Mouse (Mus musculus) mesoderm, embryonic 11.5 days (tissue): ENCODE data around the gene Eogt.
A peak's percentile ranks its signal among the peaks of the same experiment; 100 is the strongest.

ENCODE experiments used
- DNase-seq: peaks from one replicate; pipeline ENCODE4 v3.0.0-alpha.2; 2012; ENCODE audit warnings: low read depth, low spot score

Eogt gene

DNA sequence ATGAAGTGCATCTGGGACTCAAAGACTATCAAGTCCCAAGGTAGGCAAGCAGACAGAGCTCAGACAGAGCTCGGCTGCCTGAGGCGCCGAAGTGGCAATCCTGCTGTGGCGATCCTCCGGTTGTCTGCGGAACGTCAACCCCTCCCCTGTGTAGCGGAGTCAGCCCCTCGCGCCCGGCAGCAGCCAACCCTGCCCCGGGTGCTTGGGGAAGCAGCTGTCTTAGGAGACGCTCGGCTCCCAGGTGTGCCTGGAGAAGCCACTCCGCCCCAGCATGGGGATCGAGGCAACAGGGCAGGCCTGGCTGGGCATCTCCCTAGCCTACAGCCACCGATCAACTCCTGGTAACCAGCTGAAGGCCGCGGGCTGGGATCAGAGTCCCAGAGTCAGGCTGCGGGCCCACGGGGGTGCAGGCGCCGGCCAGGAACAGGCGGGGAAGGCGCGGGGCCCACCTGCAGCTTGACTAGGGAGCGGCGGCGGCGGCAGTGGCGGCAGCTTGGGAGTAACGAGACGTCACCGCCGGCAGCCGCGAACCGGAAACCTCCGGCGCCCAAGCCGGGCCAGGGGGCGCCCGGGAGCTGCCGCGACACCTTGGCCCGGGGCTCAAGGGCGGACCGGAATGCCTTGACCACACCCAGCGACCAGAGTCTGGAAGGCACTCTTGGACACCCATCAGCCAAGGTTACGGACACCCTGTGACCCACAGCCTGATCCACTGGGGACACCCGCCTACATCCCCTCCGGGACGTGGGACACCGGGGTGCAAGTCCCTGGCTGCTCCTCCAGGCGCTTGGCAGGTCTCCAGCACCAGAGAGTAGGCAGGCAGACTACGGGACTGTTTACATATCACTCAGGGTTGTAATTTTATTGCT is at the start of gene Eogt:
Eogt (minus strand) TSS at position 800 of the 869 bp plus-strand sequence.
- DNase-seq: peak; percentile 58

DNA sequence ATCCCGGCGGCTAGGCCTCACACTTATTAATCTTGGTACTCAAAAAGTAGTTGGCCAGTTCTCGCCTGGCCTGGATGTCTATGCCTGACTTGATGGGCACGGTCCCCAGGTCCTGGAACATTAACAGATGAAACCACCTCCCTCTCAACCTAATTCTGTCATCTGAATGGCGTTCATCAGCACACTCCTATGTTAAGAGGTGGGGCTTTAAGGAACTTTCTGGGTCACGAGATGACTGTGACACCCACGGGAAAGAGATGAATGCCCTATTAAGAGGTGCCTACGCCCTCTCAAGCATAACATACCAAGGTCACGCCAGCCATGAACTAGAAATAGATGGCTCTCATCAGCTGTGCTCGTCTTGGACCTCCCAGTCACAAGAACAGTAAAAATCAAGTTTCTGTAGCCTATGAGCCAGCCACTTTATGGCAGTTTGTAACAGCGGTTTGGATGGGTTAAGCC is 30.4 kb upstream of the Eogt start:
- DNase-seq: peak; percentile 61

DNA sequence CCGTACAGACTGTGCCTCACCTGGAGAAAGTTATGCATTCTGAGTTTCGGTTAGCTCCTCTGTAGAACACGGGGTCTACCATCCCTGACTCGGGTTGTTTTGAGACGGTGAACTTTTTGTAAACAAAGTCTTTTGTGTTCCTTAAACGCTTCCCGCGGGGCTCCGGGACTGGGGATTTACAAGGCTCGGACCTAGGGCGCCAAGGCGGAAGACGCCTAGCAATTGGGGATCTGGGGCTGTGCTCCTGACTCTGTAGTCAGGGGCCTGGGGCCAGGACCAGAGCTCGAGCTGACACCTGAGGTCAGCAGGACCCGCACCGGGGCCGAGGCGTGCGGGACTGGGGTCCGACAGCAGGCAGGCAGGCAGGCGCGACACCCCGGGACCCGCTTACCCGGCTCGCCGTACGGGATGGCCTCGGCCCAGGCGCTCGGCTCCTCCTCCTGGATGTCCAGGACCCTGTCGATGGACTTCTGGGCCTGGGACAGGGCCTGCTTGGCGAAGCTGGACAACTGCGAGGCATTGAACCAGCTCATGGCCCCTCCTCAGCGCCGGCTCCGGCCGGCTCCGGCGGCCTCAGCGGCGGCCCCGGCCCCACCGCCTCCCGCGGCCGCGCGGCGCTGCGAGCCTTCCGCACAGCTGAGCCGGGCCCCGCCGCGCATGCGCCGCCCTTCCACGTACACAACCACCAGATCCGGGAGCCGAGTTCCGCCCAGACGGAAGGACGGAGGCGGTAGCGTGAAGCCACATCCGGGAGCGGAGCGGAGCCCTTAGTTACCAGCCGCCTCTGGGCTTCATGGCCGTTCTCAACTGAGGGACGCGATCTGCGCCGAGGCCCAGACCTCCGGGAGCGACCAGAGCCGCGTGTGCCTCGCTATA is 29.7 kb upstream of the Eogt start, which contains the start of gene Tmf1:
Tmf1 (minus strand) TSS at position 632 of the 876 bp plus-strand sequence.
- DNase-seq: peak; percentile 96

DNA sequence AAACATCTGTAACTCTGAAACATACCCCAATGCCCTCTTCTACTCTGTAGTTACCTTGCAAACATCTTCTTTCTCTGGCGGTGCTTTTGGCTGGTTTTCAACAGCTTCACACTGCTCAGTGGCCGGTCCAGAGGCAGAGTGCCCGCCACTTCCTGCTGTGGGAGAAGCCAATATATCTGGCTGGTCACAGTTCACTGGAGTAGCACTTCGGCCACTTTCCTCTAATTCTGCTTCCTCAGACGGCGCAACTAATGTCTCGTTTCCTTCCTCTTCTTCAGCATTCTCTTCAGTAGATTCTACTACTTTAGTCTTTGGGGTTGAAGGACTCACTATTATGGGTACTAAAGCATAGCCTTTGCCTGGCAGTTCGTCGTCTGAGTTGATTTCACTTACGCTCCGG is 26.7 kb upstream of the Eogt start:
- no peak for DNase-seq

DNA sequence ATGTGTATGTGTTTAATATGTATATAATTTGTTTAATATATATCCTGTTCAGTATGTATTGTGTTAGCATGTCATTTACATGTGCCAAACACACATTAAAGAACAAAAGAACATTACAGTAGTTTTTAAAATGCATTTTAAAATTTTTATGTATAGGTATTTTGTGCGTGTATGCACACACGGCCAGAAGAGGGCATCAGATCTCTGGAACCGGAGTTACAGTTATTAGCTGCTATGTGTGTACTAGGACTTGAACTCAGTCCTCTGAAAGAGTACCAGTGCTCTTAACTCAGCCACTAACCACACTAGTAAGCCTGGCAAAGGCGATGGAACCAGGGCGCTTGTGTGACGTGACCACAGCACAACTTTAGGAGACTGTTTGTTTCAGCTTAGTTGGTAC is 1.2 kb upstream of the Eogt start:
- DNase-seq: no peak

DNA sequence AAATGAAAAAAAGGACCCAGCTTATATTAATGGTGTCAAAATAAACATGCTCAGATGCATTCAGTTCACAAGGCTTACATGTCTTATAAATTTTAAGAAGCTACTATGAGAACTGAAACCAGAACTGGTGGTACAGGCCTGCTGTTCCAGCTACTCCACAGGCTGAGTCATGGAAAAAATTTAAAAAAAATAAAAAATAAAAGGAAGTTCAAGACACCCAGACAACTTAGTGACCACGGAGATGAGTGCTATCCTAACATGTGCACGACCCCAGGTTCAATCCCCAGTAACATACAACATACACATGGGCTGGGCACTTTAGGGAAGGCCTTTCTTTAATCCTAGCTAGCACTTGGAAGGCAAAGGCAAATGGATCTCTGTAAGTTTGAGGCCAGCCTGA is 739 bp upstream of the Eogt start:
- no peak for DNase-seq

DNA sequence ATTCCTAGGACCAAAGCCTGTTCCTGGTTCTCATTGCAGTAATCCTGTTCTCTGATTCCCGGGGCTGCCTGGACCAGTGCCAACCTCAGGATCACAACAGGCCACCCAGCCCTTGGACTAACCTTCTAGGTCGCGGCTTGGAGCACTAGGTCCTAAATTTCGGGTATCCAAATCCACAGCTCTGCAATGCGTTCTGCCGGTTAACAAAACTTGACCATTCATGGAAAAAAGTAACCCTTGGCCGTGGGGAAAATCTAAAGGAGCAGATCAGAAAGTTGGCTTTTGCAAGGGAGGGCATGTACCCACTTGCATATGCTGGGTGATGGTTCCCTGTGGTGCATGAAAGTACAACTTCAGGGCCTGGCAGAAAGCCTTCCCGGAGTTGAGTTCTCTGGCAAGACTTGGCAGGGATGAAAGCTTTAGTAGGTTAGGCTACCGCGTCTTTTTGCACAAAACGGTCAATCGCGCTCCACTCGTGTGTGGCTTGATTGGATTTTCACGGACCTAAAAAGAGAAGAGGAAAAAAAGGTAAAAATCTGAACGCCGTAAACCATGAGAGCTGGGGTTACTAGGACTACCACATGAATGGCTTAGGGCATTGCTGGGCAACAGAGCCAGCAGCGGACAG is 1.1 kb downstream of the Eogt start:
- peak; percentile 28 for DNase-seq

DNA sequence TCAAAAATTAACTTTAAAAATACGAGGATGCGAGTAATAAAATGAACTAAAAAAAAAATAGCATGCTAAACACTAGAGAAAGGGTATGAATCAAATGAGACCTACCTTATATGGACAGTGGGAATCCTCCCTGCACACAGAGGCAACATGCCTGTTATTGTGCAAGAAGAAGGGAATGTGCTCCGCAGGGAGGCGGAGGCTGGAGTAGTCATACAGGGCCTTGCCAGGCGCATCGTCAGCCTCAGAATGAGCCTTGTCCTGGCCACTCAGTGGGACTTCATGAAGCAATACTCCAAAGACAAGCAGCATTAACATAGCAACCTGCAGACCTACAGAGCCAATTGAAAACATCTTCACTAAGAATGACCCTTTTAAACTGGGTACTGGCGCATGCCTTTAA is 3.8 kb downstream of the Eogt start:
- no peak for DNase-seq

DNA sequence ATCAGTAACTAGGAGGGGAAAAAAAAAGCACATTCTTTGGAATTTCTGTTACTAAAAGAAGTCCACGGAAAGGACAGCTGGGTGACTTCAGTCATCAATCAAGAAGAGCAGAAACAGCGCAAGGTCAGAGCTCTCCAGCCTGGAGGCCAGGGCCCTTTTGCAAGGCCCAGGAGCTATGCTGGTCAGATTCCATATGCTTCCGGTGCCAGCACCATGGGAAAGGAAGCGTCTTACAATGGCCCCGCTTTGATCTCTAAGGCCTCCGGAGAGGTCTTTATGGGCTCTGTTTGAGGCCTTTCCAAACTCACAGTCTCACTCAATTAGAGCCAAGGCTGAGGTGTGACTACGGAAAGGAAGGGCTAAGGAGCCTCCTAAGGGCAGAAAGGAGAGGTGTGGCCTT is 4.6 kb downstream of the Eogt start:
- DNase-seq: peak; percentile 50

DNA sequence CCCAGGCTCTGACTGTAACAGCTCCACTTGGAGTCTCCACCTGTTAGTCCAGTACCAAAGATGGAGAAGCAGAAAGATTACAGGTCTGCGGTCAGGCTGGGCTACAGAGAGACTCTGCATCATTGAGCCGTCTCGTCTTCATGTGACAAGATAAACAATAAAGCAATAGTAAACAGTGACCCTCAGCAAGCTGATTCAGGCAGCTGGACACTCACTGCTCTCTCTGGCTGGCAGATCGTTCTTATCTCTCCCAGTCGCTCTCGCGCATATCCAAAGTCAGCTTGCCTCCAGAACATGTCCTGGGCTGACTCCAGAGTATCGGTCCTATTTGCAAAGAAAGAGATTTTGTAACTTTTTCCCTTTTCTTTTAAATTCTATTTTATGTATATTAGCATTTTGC is 6.4 kb downstream of the Eogt start:
- no peak for DNase-seq

DNA sequence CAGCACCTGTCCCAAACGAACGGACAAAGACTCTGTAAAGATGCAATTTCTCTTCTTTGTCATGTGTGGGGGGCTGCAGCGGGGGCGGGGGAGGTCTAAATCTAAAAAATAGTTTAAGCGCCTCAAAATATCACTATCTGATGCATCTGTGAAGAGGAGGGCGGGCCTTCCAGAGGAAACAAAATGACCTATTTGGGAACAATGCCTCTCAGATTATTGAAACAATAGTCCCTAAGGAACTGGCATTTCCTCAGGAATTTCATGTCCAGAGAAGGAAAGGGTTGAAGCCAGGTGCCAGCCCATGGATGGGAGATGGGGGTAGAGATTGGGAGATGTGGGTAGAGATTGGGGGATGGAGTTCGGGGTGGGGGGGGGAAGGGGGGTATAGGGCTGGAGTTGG is 7.2 kb downstream of the Eogt start:
- DNase-seq: no peak

DNA sequence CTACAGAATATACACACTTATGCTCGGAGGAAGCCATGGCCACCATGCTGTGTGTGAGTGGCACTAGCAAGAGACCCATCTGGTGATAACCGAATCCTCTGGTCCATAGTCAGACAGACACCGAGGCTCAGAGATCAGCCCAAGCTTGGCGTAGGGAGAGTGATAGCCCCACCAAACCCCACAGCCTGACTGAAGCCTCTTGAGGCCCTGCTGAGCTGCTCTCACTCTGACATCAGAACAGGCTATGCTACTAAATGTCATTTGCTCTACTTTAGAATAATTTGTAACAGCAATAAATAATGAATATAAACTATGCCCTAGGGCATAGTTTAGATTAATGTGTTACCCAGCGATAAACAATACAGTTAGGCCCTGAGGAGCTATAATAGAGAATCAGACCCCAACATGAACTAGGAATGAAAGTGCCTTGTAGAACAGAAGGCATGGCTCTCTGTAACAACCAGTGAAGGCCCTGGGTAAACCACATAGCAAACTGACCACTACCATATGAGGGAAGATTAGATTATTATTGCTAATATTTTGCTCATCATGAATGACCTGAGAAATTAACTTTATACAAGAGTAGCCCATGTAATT is 16.2 kb downstream of the Eogt start:
- no peak for DNase-seq

DNA sequence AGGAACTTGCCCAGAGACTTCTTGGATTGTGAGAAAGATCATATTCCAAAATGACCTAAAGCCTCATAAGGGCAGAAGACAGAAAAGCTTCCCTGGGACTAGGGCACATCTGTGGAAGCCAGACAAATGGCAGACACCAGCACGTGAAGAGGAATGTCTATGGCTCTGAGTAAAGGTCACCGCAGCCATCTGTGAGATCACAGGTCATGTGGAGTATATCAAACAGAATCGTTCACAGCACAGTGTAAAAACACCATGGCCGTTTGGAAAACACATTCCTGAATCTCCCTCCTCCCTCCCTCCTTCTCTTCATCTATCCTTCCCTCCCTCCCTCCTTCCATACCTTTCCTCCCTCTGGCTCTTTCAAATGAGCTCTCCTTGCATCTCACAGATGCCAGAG is 17.2 kb downstream of the Eogt start:
- peak; percentile 68 for DNase-seq

DNA sequence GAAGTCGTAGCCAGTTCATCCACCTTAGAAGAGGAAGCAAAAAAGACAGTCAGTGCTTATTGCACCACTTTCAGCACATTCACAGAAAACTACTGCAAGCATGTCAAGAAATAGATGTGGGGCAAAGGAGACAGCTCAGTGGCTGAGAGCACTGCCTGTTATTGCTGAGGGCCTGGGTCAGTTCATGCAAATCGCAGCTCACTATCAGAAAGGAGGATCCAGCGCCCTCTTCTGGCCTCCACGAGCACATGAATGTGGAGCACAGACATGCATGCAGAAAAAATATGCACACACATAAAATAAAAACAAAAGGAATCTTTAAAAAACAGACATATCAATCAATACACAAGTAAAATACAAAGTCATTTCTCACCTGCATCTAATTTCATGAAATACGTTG is 18.0 kb downstream of the Eogt start:
- DNase-seq: no peak

DNA sequence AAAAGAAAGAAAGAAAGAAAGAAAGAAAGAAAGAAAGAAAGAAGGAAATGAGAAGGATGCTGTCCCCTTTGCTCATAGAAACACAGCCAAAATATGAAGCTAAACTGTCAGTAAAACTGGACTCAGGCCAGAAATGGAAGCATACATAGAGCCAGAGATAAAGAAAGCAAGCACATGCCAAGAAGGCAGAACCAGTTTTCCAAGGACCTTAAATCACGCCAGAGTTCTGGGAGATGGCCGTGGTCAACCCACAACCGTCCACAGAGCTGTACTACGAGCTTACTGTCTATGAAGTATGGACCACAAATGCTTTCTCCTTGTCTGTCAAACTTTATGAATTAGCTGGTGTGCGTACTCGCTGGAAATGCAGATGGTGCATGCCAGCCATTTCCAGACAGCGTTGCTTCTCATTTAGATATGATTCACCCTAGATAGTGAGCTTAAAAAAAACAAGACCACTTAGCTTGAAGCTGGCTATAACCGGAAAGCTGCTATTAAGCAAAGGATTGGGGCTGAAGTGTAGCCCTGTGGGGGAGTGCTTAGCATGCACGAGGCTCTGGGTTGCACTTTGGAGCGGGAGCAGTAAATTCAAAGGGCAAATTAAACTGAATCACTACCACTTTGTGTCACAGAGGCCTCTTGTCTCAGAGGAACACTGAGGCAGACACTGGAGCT is 24.5 kb downstream of the Eogt start:
- DNase-seq: no peak

DNA sequence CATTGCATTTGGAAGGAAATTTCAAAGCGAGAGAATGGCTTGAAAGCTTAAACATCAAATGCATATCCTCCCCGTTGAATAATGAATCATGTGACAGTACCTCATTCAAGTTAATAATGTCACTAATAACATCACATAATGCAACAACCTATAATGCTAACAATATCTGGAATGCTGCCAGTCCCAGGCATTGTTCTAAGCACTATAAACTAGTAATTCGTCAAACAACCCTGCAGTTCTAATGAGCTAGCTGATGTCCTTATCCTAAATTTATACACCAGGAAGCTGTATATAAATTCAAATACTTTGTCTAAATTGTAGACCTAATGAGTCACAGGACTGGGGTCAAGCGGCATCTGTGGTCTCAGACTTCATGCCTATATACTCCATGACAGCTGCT is 28.1 kb downstream of the Eogt start:
- no peak for DNase-seq

DNA sequence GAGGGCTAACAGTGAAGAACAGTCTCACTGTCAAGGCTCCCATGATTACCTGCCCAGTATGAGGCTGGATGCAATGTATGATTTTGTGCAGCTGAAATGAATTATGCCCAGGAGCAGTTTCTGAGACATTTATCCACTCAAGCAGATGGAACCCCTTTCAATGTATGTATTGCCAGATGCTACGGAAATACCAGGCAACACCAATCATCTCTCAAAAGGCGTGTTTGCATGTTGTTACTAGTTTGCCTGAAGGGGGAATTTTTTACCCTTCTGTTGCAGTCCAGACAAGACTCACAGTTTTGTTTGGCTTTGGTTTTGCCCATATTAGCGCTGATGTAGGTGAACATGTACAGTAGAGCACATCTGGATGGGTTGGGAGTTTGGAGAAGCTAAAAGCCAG is 30.7 kb downstream of the Eogt start:
- no peak for DNase-seq

DNA sequence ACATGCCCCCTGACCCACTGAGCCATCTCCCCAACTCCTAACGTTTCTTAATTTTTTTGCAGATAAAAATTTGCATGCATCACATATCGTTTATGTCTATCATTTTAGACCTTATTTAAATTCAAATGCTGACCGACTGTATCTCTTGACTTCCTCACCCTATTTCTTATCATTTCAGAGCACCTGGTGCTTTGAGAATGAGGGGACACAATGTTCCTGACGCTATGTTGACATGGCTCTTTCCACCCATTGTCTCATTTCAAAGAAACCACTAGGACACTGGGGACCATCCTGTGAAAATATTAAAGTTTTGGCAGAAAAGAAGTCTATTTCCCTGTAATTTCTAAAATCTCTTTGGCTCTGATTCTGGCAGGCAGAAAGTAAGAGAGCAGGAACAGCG is 32.1 kb downstream of the Eogt start:
- DNase-seq: no peak

DNA sequence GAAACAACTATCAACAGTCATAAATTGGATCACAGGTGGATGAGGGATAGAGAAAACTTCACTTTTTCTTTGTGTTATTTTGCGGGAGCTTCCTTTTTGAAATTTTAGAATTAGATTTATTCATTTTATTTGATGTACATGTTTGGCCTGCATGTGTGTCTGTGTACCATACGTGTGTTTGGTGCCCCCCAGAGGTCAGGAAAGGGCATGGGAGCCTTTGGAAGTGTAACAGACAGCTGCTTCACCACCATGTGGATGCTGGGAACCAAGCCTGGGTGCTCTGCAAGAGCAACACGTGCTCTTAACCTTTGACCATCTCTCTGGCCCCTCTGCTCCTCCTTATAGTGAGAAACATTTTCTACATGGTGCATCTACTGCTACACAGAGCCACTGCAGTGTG is 34.2 kb downstream of the Eogt start:
- DNase-seq: no peak

DNA sequence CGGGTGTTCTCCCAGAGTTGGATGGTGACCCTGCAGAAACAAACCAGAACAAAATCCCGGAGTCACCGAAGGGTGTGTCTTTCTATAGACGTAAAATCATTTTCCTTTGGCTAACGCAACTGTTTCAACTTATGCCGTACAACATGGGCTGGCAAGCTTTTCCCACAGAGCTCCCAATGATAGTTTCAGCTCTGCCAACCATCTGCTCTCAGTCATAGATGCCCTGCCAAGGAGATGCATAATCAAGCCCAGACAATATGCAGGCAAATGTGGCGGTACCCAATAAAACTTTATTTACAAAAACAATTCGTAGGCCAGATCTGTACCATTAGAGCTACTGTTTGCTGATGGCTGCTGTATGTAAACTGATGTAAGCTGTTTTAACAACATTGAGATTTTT is 36.8 kb downstream of the Eogt start:
- no peak for DNase-seq

DNA sequence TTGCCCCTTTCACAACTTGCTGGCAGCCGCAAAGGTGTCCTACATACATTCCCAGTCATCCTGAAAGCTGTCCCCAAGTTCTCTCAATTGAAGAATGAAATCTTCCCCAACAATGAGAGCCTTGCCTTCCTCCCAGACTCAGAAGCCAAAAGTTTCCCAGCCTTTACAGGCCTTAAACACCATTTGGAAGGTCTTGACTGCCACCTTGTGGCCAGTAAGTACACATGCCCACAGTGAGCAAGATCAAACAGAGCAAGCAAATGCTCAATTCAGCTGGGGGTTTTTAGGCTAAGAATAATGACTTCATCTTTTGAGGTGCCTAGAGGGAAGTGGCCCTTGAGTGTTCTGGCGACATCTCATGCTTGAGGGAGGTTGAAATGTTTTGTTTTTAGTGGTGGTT is 42.2 kb downstream of the Eogt start:
- DNase-seq: peak; percentile 89
